In genomic region chr3:127123376-127123775, GRCm38 (mm10) we compare ENCODE assay signal across 9 mouse cellular contexts.
DNase-seq lines count a peak whose midpoint lies in the region; ATAC-seq lines count a peak whose summit lies in the region.
"Had no signal": no experiment of that assay in that cellular context is flagged by ENCODE, and none has a peak within 500 bp of the region (broad histone marks: within the 10 kb centered on the region; RNA-seq: fewer than 3 reads in every experiment).

No protein-coding gene starts in this region.

- peak; percentile 30 for DNase-seq in hindbrain, embryonic 10.5 days (ENCODE audit: low spot score)
- peak; percentile 42 for DNase-seq in gastrocnemius, postnatal 25 days
- DNase-seq in kidney, adult 9 months, result peak; percentile 75
- DNase-seq in thymus, postnatal 0 days (ENCODE audit: low spot score), result no peak
- DNase-seq in right cerebral cortex, postnatal 36 days (ENCODE audit: low spot score in 2 of 2), result no peak
- no peak for DNase-seq in left cerebral cortex, adult 18-20 months (ENCODE audit: low spot score in 2 of 2)

- 0 out of 2 replicates have a peak overlapping the region, but pooled peaks have one; percentile 35 for H3K27ac ChIP-seq in hindbrain, embryonic 10.5 days
- H3K27ac ChIP-seq in hindbrain, embryonic 12.5 days, result no peak overlapping the region

- H3K4me3 ChIP-seq in hindbrain, embryonic 10.5 days, result no peak overlapping the region
- H3K4me3 ChIP-seq in hindbrain, embryonic 12.5 days, result no peak overlapping the region
- H3K4me3 ChIP-seq: myocyte had no signal

- no peak overlapping the region for H3K4me2 ChIP-seq in hindbrain, embryonic 12.5 days (replicated peaks)

- peaks cover 21% of the 10 kb centered on the region for H3K4me1 ChIP-seq in hindbrain, embryonic 10.5 days (replicated peaks)
- peaks cover 22% of the 10 kb centered on the region for H3K4me1 ChIP-seq in hindbrain, embryonic 12.5 days

- no peaks in the 10 kb centered on the region for H3K9me3 ChIP-seq in hindbrain, embryonic 10.5 days
- H3K9me3 ChIP-seq in hindbrain, embryonic 12.5 days (replicated peaks), result no peaks in the 10 kb centered on the region

- H3K36me3 ChIP-seq in hindbrain, embryonic 10.5 days, result no peaks in the 10 kb centered on the region
- H3K36me3 ChIP-seq in hindbrain, embryonic 12.5 days, result no peaks in the 10 kb centered on the region

- no peak overlapping the region for H3K9ac ChIP-seq in hindbrain, embryonic 12.5 days

- WGBS in hindbrain, embryonic 10.5 days, result 43% methylated on average over 8 of the region's 8 CpGs
- 43% methylated on average over 8 of the region's 8 CpGs for whole genome bisulfite sequencing in hindbrain, embryonic 12.5 days

- no peaks in the 10 kb centered on the region for H3K27me3 ChIP-seq in hindbrain, embryonic 10.5 days (ENCODE audit: insufficient read depth, poor library complexity, severe bottlenecking)
- no peaks in the 10 kb centered on the region for H3K27me3 ChIP-seq in hindbrain, embryonic 12.5 days

- no peak for ATAC-seq in hindbrain, embryonic 12.5 days (ENCODE audit: low FRiP score)
- peak; percentile 68 for ATAC-seq in megakaryocyte progenitor cell, adult 5-6 weeks (replicated peaks; ENCODE audit: poor library complexity)

Comparison
In these comparisons a context has a peak if more than half of its experiments do, and no peak if none do; other contexts are left out.
1. DNase-seq: peak in hindbrain, embryonic 10.5 days (single experiment), gastrocnemius, postnatal 25 days (single experiment) and kidney, adult 9 months (single experiment); none in thymus, postnatal 0 days (single experiment), right cerebral cortex, postnatal 36 days (0 of 2) and left cerebral cortex, adult 18-20 months (0 of 2).